7 mouse cellular contexts compared by ENCODE assay signal in the genomic region with DNA sequence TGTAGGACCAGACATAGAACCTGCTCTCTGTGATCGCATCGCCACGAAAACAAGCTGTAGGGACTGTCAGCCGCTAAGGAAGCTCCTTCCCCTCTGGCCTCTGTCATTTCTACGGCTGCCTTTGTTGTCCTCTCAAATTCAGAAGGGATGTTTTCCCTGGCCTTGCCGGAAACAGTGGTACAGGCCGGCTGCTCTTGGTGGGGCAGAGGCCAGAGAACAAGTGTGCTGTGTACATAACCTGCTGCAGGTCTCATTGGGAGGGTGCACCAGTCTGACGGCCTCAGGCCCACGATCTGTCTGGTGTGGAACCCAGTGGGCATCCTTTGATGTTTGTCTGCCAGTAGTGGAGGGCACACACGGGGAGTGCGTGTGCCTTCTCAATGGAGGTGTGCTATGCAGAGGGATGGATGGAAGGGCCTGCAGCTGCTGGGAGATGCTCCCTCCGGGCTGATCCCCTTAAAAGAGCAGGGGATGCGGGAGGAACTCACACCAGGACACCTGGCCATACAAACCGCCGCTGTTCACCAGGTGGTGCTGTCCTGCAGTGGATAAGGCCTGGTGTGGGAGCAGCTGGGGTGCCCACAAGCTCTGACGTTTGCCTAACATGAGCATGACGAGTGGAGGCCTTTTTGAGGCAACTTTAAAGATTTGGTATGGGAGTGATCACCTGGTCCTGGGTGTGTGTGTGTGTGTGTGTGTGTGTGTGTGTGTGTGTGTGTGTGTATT.
DNase-seq lines count a peak whose midpoint lies in the region; ATAC-seq lines count a peak whose summit lies in the region.

No protein-coding gene starts in this region.

- H3K36me3 ChIP-seq in kidney, embryonic 14.5 days (ENCODE audit: control insufficient read depth, insufficient read depth, low read length): no peaks in the 10 kb centered on the region
- no peaks in the 10 kb centered on the region for H3K36me3 ChIP-seq in forebrain, embryonic 12.5 days (replicated peaks)
- H3K36me3 ChIP-seq in kidney, embryonic 16.5 days (ENCODE audit: insufficient read depth, low read length): no peaks in the 10 kb centered on the region

- H3K4me1 ChIP-seq in kidney, embryonic 14.5 days (ENCODE audit: control insufficient read depth, insufficient read depth, low read length): peaks cover 80% of the 10 kb centered on the region
- peaks cover 18% of the 10 kb centered on the region for H3K4me1 ChIP-seq in forebrain, embryonic 12.5 days
- H3K4me1 ChIP-seq in kidney, embryonic 16.5 days (ENCODE audit: insufficient read depth, low read length): peaks cover 90% of the 10 kb centered on the region

- H3K27me3 ChIP-seq in kidney, embryonic 14.5 days (ENCODE audit: control insufficient read depth, insufficient read depth, low read length): no peaks in the 10 kb centered on the region
- no peaks in the 10 kb centered on the region for H3K27me3 ChIP-seq in forebrain, embryonic 12.5 days
- H3K27me3 ChIP-seq in kidney, embryonic 16.5 days (ENCODE audit: insufficient read depth, low read length): no peaks in the 10 kb centered on the region

- 25% methylated on average over 17 of the region's 17 CpGs for WGBS in kidney, embryonic 14.5 days
- WGBS in forebrain, embryonic 12.5 days: 44% methylated on average over 17 of the region's 17 CpGs
- WGBS in kidney, embryonic 16.5 days: 32% methylated on average over 17 of the region's 17 CpGs

- H3K4me2 ChIP-seq in kidney, embryonic 14.5 days (replicated peaks; ENCODE audit: low read depth, low read length): no peak overlapping the region
- no peak overlapping the region for H3K4me2 ChIP-seq in forebrain, embryonic 12.5 days
- no peak overlapping the region for H3K4me2 ChIP-seq in kidney, embryonic 16.5 days (replicated peaks; ENCODE audit: low read depth, low read length)

- H3K27ac ChIP-seq in kidney, embryonic 14.5 days (ENCODE audit: low read depth, low read length): peak overlapping the region; percentile 25; the same call in 1 of the 2 replicates
- H3K27ac ChIP-seq in forebrain, embryonic 12.5 days: 0 out of 2 replicates have a peak overlapping the region, but pooled peaks have one; percentile 13
- H3K27ac ChIP-seq in kidney, embryonic 16.5 days (ENCODE audit: low read length): peak overlapping the region; percentile 88

- H3K4me3 ChIP-seq in kidney, embryonic 14.5 days (ENCODE audit: low read length): no peak overlapping the region
- H3K4me3 ChIP-seq in forebrain, embryonic 12.5 days (replicated peaks): no peak overlapping the region
- no peak overlapping the region for H3K4me3 ChIP-seq in kidney, embryonic 16.5 days (ENCODE audit: low read length)

- no peak overlapping the region for H3K9ac ChIP-seq in kidney, embryonic 14.5 days (ENCODE audit: low read depth, low read length)
- H3K9ac ChIP-seq in forebrain, embryonic 12.5 days: no peak overlapping the region
- H3K9ac ChIP-seq in kidney, embryonic 16.5 days (replicated peaks; ENCODE audit: low read length): peak overlapping the region; percentile 32; the same call in 1 of the 2 replicates

- DNase-seq in kidney, adult 11 months: no peak
- DNase-seq in lung, postnatal 25 days (ENCODE audit: low spot score): peak; percentile 24
- DNase-seq in layer of hippocampus, postnatal 36 days: no peak
- DNase-seq in spleen, adult 12 weeks (ENCODE audit: low spot score): no peak

- no peak for ATAC-seq in kidney, embryonic 14.5 days (ENCODE audit: low FRiP score, low TSS enrichment)
- ATAC-seq in forebrain, embryonic 12.5 days (ENCODE audit: low FRiP score): no peak
- no peak; the same call in 1 of the 2 replicates for ATAC-seq in kidney, embryonic 16.5 days (ENCODE audit: low FRiP score, low TSS enrichment)

- no peaks in the 10 kb centered on the region for H3K9me3 ChIP-seq in kidney, embryonic 14.5 days (ENCODE audit: control insufficient read depth, low read length)
- H3K9me3 ChIP-seq in forebrain, embryonic 12.5 days: no peaks in the 10 kb centered on the region
- H3K9me3 ChIP-seq in kidney, embryonic 16.5 days (ENCODE audit: low read length): no peaks in the 10 kb centered on the region

Comparison
In these comparisons a context has a peak if more than half of its experiments do, and no peak if none do; other contexts are left out.
1. H3K27ac ChIP-seq: peak in every context shown above with its lines; median percentile 88 in kidney, embryonic 16.5 days; 25 in kidney, embryonic 14.5 days; 13 in forebrain, embryonic 12.5 days.